Mouse (Mus musculus): ENCODE measurements at regions not wholly inside any gene's neighbourhood (a gene's known extent, or its start where the extent isn't known, plus 50 kb on each side); places are given as distances from the start of the nearest gene placed in this dataset.

GRCm38 (mm10) chr16:76498233-76498632 lies 124.6 kb upstream of the Nrip1 start:
- TF ChIP-seq CHD2 (IDR thresholded peaks at IDR 0.05; ENCODE audit: low read depth, low read length) = no peak
- DNase-seq (ENCODE audit: low read depth, low spot score) = no peak
- no peaks in the 10 kb centered on the region for H3K9me3 ChIP-seq (ENCODE audit: control insufficient read depth, insufficient read depth, low read depth, low read length)
- in situ Hi-C loops (cut with MboI; ENCODE audit: low sequenced_read_pairs in 2 of 2, unreplicated experiment in 2 of 2) = no loop called here
- H3K4me3 ChIP-seq (ENCODE audit: insufficient read depth in 1 of 2, low read depth in 1 of 2, low read length in 2 of 2, poor library complexity in 1 of 2, severe bottlenecking in 1 of 2) = no peak overlapping the region
- no peaks in the 10 kb centered on the region for H3K36me3 ChIP-seq (ENCODE audit: control insufficient read depth, insufficient read depth, low read length, poor library complexity, severe bottlenecking)
- no peak overlapping the region for H3K9ac ChIP-seq (ENCODE audit: insufficient read depth, low read depth, low read length, poor library complexity, severe bottlenecking)
- no peaks in the 10 kb centered on the region for H3K4me1 ChIP-seq (ENCODE audit: control insufficient read depth in 2 of 2, insufficient read depth in 2 of 2, low read length in 2 of 2, poor library complexity in 1 of 2)
- no peak overlapping the region for H3K27ac ChIP-seq (ENCODE audit: insufficient read depth, low read depth, low read length, poor library complexity, severe bottlenecking)

- Histone ChIP-seq H3K4me1 (ENCODE audit: control insufficient read depth in 2 of 2, insufficient read depth in 2 of 2, low read length in 2 of 2, poor library complexity in 1 of 2) (no peaks in the 10 kb centered on the region), H3K9me3 (ENCODE audit: control insufficient read depth, insufficient read depth, low read depth, low read length) (no peaks in the 10 kb centered on the region), H3K9ac (ENCODE audit: insufficient read depth, low read depth, low read length, poor library complexity, severe bottlenecking) (no peak overlapping the region), H3K27ac (ENCODE audit: insufficient read depth, low read depth, low read length, poor library complexity, severe bottlenecking) (no peak overlapping the region), H3K4me3 (ENCODE audit: insufficient read depth in 1 of 2, low read depth in 1 of 2, low read length in 2 of 2, poor library complexity in 1 of 2, severe bottlenecking in 1 of 2) (no peak overlapping the region), H3K36me3 (ENCODE audit: control insufficient read depth, insufficient read depth, low read length, poor library complexity, severe bottlenecking) (no peaks in the 10 kb centered on the region)
- TF ChIP-seq MAFK (IDR thresholded peaks at IDR 0.05; ENCODE audit: insufficient read depth, low read depth, low read length) (no peak), ZC3H11A (IDR thresholded peaks at IDR 0.05; ENCODE audit: borderline replicate concordance, low read depth, low read length) (no peak), CHD2 (IDR thresholded peaks at IDR 0.05; ENCODE audit: low read depth, low read length) (no peak), HCFC1 (IDR thresholded peaks at IDR 0.05; ENCODE audit: borderline replicate concordance, insufficient read depth, low read length) (no peak), ZNF384 (IDR thresholded peaks at IDR 0.05; ENCODE audit: low read depth, low read length) (no peak)
- no peak for DNase-seq (ENCODE audit: low read depth, low spot score)
- in situ Hi-C loops (cut with MboI; ENCODE audit: low sequenced_read_pairs in 2 of 2, unreplicated experiment in 2 of 2) = no loop called here
Measured at GRCm38 (mm10) chr16:76497041-76497808, 123.6 kb upstream of the Nrip1 start.

- TF ChIP-seq ZC3H11A (IDR thresholded peaks at IDR 0.05; ENCODE audit: borderline replicate concordance, low read depth, low read length) (no peak), MAFK (IDR thresholded peaks at IDR 0.05; ENCODE audit: insufficient read depth, low read depth, low read length) (no peak), ZNF384 (IDR thresholded peaks at IDR 0.05; ENCODE audit: low read depth, low read length) (no peak), HCFC1 (IDR thresholded peaks at IDR 0.05; ENCODE audit: borderline replicate concordance, insufficient read depth, low read length) (no peak), CHD2 (IDR thresholded peaks at IDR 0.05; ENCODE audit: low read depth, low read length) (no peak)
- Histone ChIP-seq H3K4me3 (ENCODE audit: insufficient read depth in 1 of 2, low read depth in 1 of 2, low read length in 2 of 2, poor library complexity in 1 of 2, severe bottlenecking in 1 of 2) (no peak overlapping the region), H3K9ac (ENCODE audit: insufficient read depth, low read depth, low read length, poor library complexity, severe bottlenecking) (no peak overlapping the region), H3K27ac (ENCODE audit: insufficient read depth, low read depth, low read length, poor library complexity, severe bottlenecking) (no peak overlapping the region), H3K9me3 (ENCODE audit: control insufficient read depth, insufficient read depth, low read depth, low read length) (no peaks in the 10 kb centered on the region), H3K36me3 (ENCODE audit: control insufficient read depth, insufficient read depth, low read length, poor library complexity, severe bottlenecking) (no peaks in the 10 kb centered on the region), H3K4me1 (ENCODE audit: control insufficient read depth in 2 of 2, insufficient read depth in 2 of 2, low read length in 2 of 2, poor library complexity in 1 of 2) (no peaks in the 10 kb centered on the region)
- no peak for DNase-seq (ENCODE audit: low read depth, low spot score)
- in situ Hi-C loops (cut with MboI; ENCODE audit: low sequenced_read_pairs in 2 of 2, unreplicated experiment in 2 of 2) = no loop called here
Measured at GRCm38 (mm10) chr16:76483419-76483818, 109.8 kb upstream of the Nrip1 start.

- DNase-seq (ENCODE audit: low read depth, low spot score) = no peak
- no peaks in the 10 kb centered on the region for H3K36me3 ChIP-seq (ENCODE audit: control insufficient read depth, insufficient read depth, low read length, poor library complexity, severe bottlenecking)
- no peak overlapping the region for H3K4me3 ChIP-seq (ENCODE audit: insufficient read depth in 1 of 2, low read depth in 1 of 2, low read length in 2 of 2, poor library complexity in 1 of 2, severe bottlenecking in 1 of 2)
- in situ Hi-C loops (cut with MboI; ENCODE audit: low sequenced_read_pairs in 2 of 2, unreplicated experiment in 2 of 2) = no loop called here
- H3K4me1 ChIP-seq (ENCODE audit: control insufficient read depth in 2 of 2, insufficient read depth in 2 of 2, low read length in 2 of 2, poor library complexity in 1 of 2) = no peaks in the 10 kb centered on the region
- no peak overlapping the region for H3K27ac ChIP-seq (ENCODE audit: insufficient read depth, low read depth, low read length, poor library complexity, severe bottlenecking)
- no peak overlapping the region for H3K9ac ChIP-seq (ENCODE audit: insufficient read depth, low read depth, low read length, poor library complexity, severe bottlenecking)
- TF ChIP-seq CHD2 (IDR thresholded peaks at IDR 0.05; ENCODE audit: low read depth, low read length) (no peak), ZC3H11A (IDR thresholded peaks at IDR 0.05; ENCODE audit: borderline replicate concordance, low read depth, low read length) (no peak), MAFK (IDR thresholded peaks at IDR 0.05; ENCODE audit: insufficient read depth, low read depth, low read length) (no peak), HCFC1 (IDR thresholded peaks at IDR 0.05; ENCODE audit: borderline replicate concordance, insufficient read depth, low read length) (no peak), ZNF384 (IDR thresholded peaks at IDR 0.05; ENCODE audit: low read depth, low read length) (no peak)
- H3K9me3 ChIP-seq (ENCODE audit: control insufficient read depth, insufficient read depth, low read depth, low read length) = no peaks in the 10 kb centered on the region
Measured at GRCm38 (mm10) chr16:76481966-76482365, 108.3 kb upstream of the Nrip1 start.

GRCm38 (mm10) chr16:76477474-76477873 lies 103.8 kb upstream of the Nrip1 start:
- in situ Hi-C loops (cut with MboI; ENCODE audit: low sequenced_read_pairs in 2 of 2, unreplicated experiment in 2 of 2) = no loop called here
- no peaks in the 10 kb centered on the region for H3K36me3 ChIP-seq (ENCODE audit: control insufficient read depth, insufficient read depth, low read length, poor library complexity, severe bottlenecking)
- no peak overlapping the region for H3K4me3 ChIP-seq (ENCODE audit: insufficient read depth in 1 of 2, low read depth in 1 of 2, low read length in 2 of 2, poor library complexity in 1 of 2, severe bottlenecking in 1 of 2)

More at GRCm38 (mm10) chr16:76477474-76477873, 103.8 kb upstream of the Nrip1 start:
- H3K9ac ChIP-seq (ENCODE audit: insufficient read depth, low read depth, low read length, poor library complexity, severe bottlenecking) = no peak overlapping the region
- no peaks in the 10 kb centered on the region for H3K4me1 ChIP-seq (ENCODE audit: control insufficient read depth in 2 of 2, insufficient read depth in 2 of 2, low read length in 2 of 2, poor library complexity in 1 of 2)
- no peak for TF ChIP-seq MAFK (IDR thresholded peaks at IDR 0.05; ENCODE audit: insufficient read depth, low read depth, low read length)
- no peak for TF ChIP-seq ZNF384 (IDR thresholded peaks at IDR 0.05; ENCODE audit: low read depth, low read length)
- H3K27ac ChIP-seq (ENCODE audit: insufficient read depth, low read depth, low read length, poor library complexity, severe bottlenecking) = no peak overlapping the region
- no peaks in the 10 kb centered on the region for H3K9me3 ChIP-seq (ENCODE audit: control insufficient read depth, insufficient read depth, low read depth, low read length)
- no peak for DNase-seq (ENCODE audit: low read depth, low spot score)

Data from ES-E14 (cell line).